Mouse (Mus musculus): ENCODE results near the gene Vars2. TPM values are rescaled to one million over a fixed set of nuclear protein-coding genes. Genes with fewer than 3 reads are reported as not detected.

The Vars2 gene
- polyA plus RNA-seq, 1 experiment from 2014 or later = 25.4 TPM

GRCm38 (mm10) chr17:35697759-35698500 lies 30.5 kb upstream of the Vars2 start:
- peak overlapping the region; percentile 57 for H3K4me2 ChIP-seq (ENCODE audit: low read depth, low read length)
- no peaks in the 10 kb centered on the region for H3K27me3 ChIP-seq (ENCODE audit: control insufficient read depth, insufficient read depth, low read depth, low read length)
- peak overlapping the region; percentile 75 for H3K27ac ChIP-seq (ENCODE audit: low read length)
- H3K36me3 ChIP-seq (ENCODE audit: control insufficient read depth, insufficient read depth, low read length) = peaks cover 7% of the 10 kb centered on the region
- H3K4me1 ChIP-seq (replicated peaks; ENCODE audit: control insufficient read depth, insufficient read depth, low read length) = peaks cover 41% of the 10 kb centered on the region
- H3K9me3 ChIP-seq (ENCODE audit: control insufficient read depth, low read length) = peaks cover 3% of the 10 kb centered on the region
- H3K4me3 ChIP-seq (ENCODE audit: low read length) = peak overlapping the region; percentile 40
- peak overlapping the region; percentile 57 for H3K9ac ChIP-seq (ENCODE audit: low read length)
- ATAC-seq (ENCODE audit: low read depth) = no peak
- WGBS = 12% methylated on average over 16 of the region's 16 CpGs

- Histone ChIP-seq H3K4me1 (replicated peaks; ENCODE audit: control insufficient read depth, insufficient read depth, low read length) (peaks cover 36% of the 10 kb centered on the region), H3K4me3 (ENCODE audit: low read length) (peak overlapping the region; percentile 40), H3K9ac (ENCODE audit: low read length) (peak overlapping the region; percentile 57), H3K4me2 (ENCODE audit: low read depth, low read length) (peak overlapping the region; percentile 57), H3K9me3 (ENCODE audit: control insufficient read depth, low read length) (peaks cover 3% of the 10 kb centered on the region), H3K36me3 (ENCODE audit: control insufficient read depth, insufficient read depth, low read length) (peaks cover 12% of the 10 kb centered on the region), H3K27ac (ENCODE audit: low read length) (peak overlapping the region; percentile 75), H3K27me3 (ENCODE audit: control insufficient read depth, insufficient read depth, low read depth, low read length) (no peaks in the 10 kb centered on the region)
- 30% methylated on average over 1 of the region's 1 CpGs for WGBS
- no peak for ATAC-seq (ENCODE audit: low read depth)
Observed at GRCm38 (mm10) chr17:35697429-35697758, 30.0 kb upstream of the Vars2 start.

GRCm38 (mm10) chr17:35696691-35697090 lies 29.3 kb upstream of the Vars2 start:
- Histone ChIP-seq H3K4me3 (ENCODE audit: low read length) (0 out of 2 replicates have a peak overlapping the region, but pooled peaks have one; percentile 9), H3K27me3 (ENCODE audit: control insufficient read depth, insufficient read depth, low read depth, low read length) (no peaks in the 10 kb centered on the region), H3K4me1 (replicated peaks; ENCODE audit: control insufficient read depth, insufficient read depth, low read length) (peaks cover 30% of the 10 kb centered on the region), H3K9ac (ENCODE audit: low read length) (no peak overlapping the region), H3K4me2 (ENCODE audit: low read depth, low read length) (peak overlapping the region; percentile 57), H3K36me3 (ENCODE audit: control insufficient read depth, insufficient read depth, low read length) (peaks cover 17% of the 10 kb centered on the region), H3K9me3 (ENCODE audit: control insufficient read depth, low read length) (peaks cover 3% of the 10 kb centered on the region), H3K27ac (ENCODE audit: low read length) (peak overlapping the region; percentile 75; the same call in 1 of the 2 replicates)
- ATAC-seq (ENCODE audit: low read depth) = no peak
- 15% methylated on average over 6 of the region's 6 CpGs for WGBS

- H3K9me3 ChIP-seq (ENCODE audit: control insufficient read depth, low read length) = peaks cover 3% of the 10 kb centered on the region
- no peak for ATAC-seq (ENCODE audit: low read depth)
- no peak overlapping the region for H3K4me3 ChIP-seq (ENCODE audit: low read length)
- H3K9ac ChIP-seq (ENCODE audit: low read length) = no peak overlapping the region
- no peak overlapping the region for H3K4me2 ChIP-seq (ENCODE audit: low read depth, low read length)
- H3K27me3 ChIP-seq (ENCODE audit: control insufficient read depth, insufficient read depth, low read depth, low read length) = no peaks in the 10 kb centered on the region
- peaks cover 17% of the 10 kb centered on the region for H3K36me3 ChIP-seq (ENCODE audit: control insufficient read depth, insufficient read depth, low read length)
- peaks cover 30% of the 10 kb centered on the region for H3K4me1 ChIP-seq (replicated peaks; ENCODE audit: control insufficient read depth, insufficient read depth, low read length)
- WGBS = 95% methylated on average over 2 of the region's 2 CpGs
- H3K27ac ChIP-seq (ENCODE audit: low read length) = no peak overlapping the region
Observed at GRCm38 (mm10) chr17:35695289-35695688, 27.9 kb upstream of the Vars2 start.

GRCm38 (mm10) chr17:35693906-35694305 lies 26.5 kb upstream of the Vars2 start:
- H3K27ac ChIP-seq (ENCODE audit: low read length) = no peak overlapping the region
- H3K36me3 ChIP-seq (ENCODE audit: control insufficient read depth, insufficient read depth, low read length) = peaks cover 26% of the 10 kb centered on the region
- H3K4me2 ChIP-seq (ENCODE audit: low read depth, low read length) = no peak overlapping the region
- H3K4me3 ChIP-seq (ENCODE audit: low read length) = no peak overlapping the region
- peaks cover 23% of the 10 kb centered on the region for H3K4me1 ChIP-seq (replicated peaks; ENCODE audit: control insufficient read depth, insufficient read depth, low read length)
- no peaks in the 10 kb centered on the region for H3K27me3 ChIP-seq (ENCODE audit: control insufficient read depth, insufficient read depth, low read depth, low read length)
- WGBS = 81% methylated on average over 5 of the region's 5 CpGs
- ATAC-seq (ENCODE audit: low read depth) = no peak
- no peak overlapping the region for H3K9ac ChIP-seq (ENCODE audit: low read length)
- H3K9me3 ChIP-seq (ENCODE audit: control insufficient read depth, low read length) = peaks cover 3% of the 10 kb centered on the region

GRCm38 (mm10) chr17:35692368-35692767 lies 25.0 kb upstream of the Vars2 start:
- ATAC-seq (ENCODE audit: low read depth) = no peak
- WGBS = 73% methylated on average over 4 of the region's 4 CpGs
- peaks cover 37% of the 10 kb centered on the region for H3K36me3 ChIP-seq (ENCODE audit: control insufficient read depth, insufficient read depth, low read length)

GRCm38 (mm10) chr17:35691811-35692210 lies 24.4 kb upstream of the Vars2 start:
- Histone ChIP-seq H3K4me1 (replicated peaks; ENCODE audit: control insufficient read depth, insufficient read depth, low read length) (peaks cover 4% of the 10 kb centered on the region), H3K4me3 (ENCODE audit: low read length) (no peak overlapping the region), H3K36me3 (ENCODE audit: control insufficient read depth, insufficient read depth, low read length) (peaks cover 40% of the 10 kb centered on the region), H3K9me3 (ENCODE audit: control insufficient read depth, low read length) (peaks cover 3% of the 10 kb centered on the region), H3K9ac (ENCODE audit: low read length) (no peak overlapping the region), H3K27ac (ENCODE audit: low read length) (no peak overlapping the region), H3K4me2 (ENCODE audit: low read depth, low read length) (no peak overlapping the region), H3K27me3 (ENCODE audit: control insufficient read depth, insufficient read depth, low read depth, low read length) (no peaks in the 10 kb centered on the region)
- 76% methylated on average over 4 of the region's 4 CpGs for WGBS
- no peak for ATAC-seq (ENCODE audit: low read depth)

More at GRCm38 (mm10) chr17:35692368-35692767, 25.0 kb upstream of the Vars2 start:
- Histone ChIP-seq H3K4me2 (ENCODE audit: low read depth, low read length) (no peak overlapping the region), H3K4me3 (ENCODE audit: low read length) (no peak overlapping the region), H3K27me3 (ENCODE audit: control insufficient read depth, insufficient read depth, low read depth, low read length) (no peaks in the 10 kb centered on the region), H3K9ac (ENCODE audit: low read length) (no peak overlapping the region), H3K4me1 (replicated peaks; ENCODE audit: control insufficient read depth, insufficient read depth, low read length) (peaks cover 9% of the 10 kb centered on the region), H3K27ac (ENCODE audit: low read length) (no peak overlapping the region), H3K9me3 (ENCODE audit: control insufficient read depth, low read length) (peaks cover 3% of the 10 kb centered on the region)

GRCm38 (mm10) chr17:35689936-35690645 lies 22.7 kb upstream of the Vars2 start:
- 92% methylated on average over 18 of the region's 18 CpGs for WGBS
- Histone ChIP-seq H3K4me2 (ENCODE audit: low read depth, low read length) (no peak overlapping the region), H3K9me3 (ENCODE audit: control insufficient read depth, low read length) (no peaks in the 10 kb centered on the region), H3K36me3 (ENCODE audit: control insufficient read depth, insufficient read depth, low read length) (peaks cover 50% of the 10 kb centered on the region), H3K4me1 (replicated peaks; ENCODE audit: control insufficient read depth, insufficient read depth, low read length) (no peaks in the 10 kb centered on the region), H3K27me3 (ENCODE audit: control insufficient read depth, insufficient read depth, low read depth, low read length) (no peaks in the 10 kb centered on the region), H3K4me3 (ENCODE audit: low read length) (no peak overlapping the region), H3K27ac (ENCODE audit: low read length) (no peak overlapping the region), H3K9ac (ENCODE audit: low read length) (no peak overlapping the region)
- ATAC-seq (ENCODE audit: low read depth) = no peak

- H3K36me3 ChIP-seq (ENCODE audit: control insufficient read depth, insufficient read depth, low read length) = peaks cover 57% of the 10 kb centered on the region
- H3K27ac ChIP-seq (ENCODE audit: low read length) = no peak overlapping the region
- WGBS = 77% methylated on average over 25 of the region's 25 CpGs
- no peak; the same call in 1 of the 2 replicates for ATAC-seq (ENCODE audit: low read depth)
- no peak overlapping the region for H3K4me3 ChIP-seq (ENCODE audit: low read length)
- H3K4me1 ChIP-seq (replicated peaks; ENCODE audit: control insufficient read depth, insufficient read depth, low read length) = no peaks in the 10 kb centered on the region
- no peaks in the 10 kb centered on the region for H3K9me3 ChIP-seq (ENCODE audit: control insufficient read depth, low read length)
- no peak overlapping the region for H3K4me2 ChIP-seq (ENCODE audit: low read depth, low read length)
- no peak overlapping the region for H3K9ac ChIP-seq (ENCODE audit: low read length)
- H3K27me3 ChIP-seq (ENCODE audit: control insufficient read depth, insufficient read depth, low read depth, low read length) = no peaks in the 10 kb centered on the region
Observed at GRCm38 (mm10) chr17:35688347-35689175, 21.2 kb upstream of the Vars2 start.

All from lung, embryonic 16.5 days (tissue).